ENCODE assay signal across 8 mouse cellular contexts in genomic region chr6:137734460-137734845, GRCm38 (mm10). TPM values are rescaled to one million over a fixed set of nuclear protein-coding genes. Genes with fewer than 3 reads are reported as not detected.
DNase-seq lines count a peak whose midpoint lies in the region; ATAC-seq and TF ChIP-seq lines count a peak whose summit lies in the region.

No protein-coding gene starts in this region.

- peaks cover 29% of the 10 kb centered on the region for H3K36me3 ChIP-seq in hindbrain, embryonic 10.5 days
- peaks cover 12% of the 10 kb centered on the region for H3K36me3 ChIP-seq in liver, embryonic 15.5 days (replicated peaks)
- H3K36me3 ChIP-seq in stomach, postnatal 0 days (ENCODE audit: control insufficient read depth, insufficient read depth, low read length), result 0 out of 2 replicates have a peak, but pooled peaks cover 3% of the 10 kb centered on the region

- no peaks in the 10 kb centered on the region for H3K9me3 ChIP-seq in hindbrain, embryonic 10.5 days
- H3K9me3 ChIP-seq in liver, embryonic 15.5 days (replicated peaks), result no peaks in the 10 kb centered on the region
- no peaks in the 10 kb centered on the region for H3K9me3 ChIP-seq in stomach, postnatal 0 days (ENCODE audit: control insufficient read depth, low read length)

- peak overlapping the region; percentile 94 for H3K27ac ChIP-seq in hindbrain, embryonic 10.5 days
- H3K27ac ChIP-seq in liver, embryonic 15.5 days (replicated peaks), result peak overlapping the region; percentile 88; the same call in 1 of the 2 replicates
- peak overlapping the region; percentile 18; the same call in 1 of the 2 replicates for H3K27ac ChIP-seq in stomach, postnatal 0 days (replicated peaks)

- WGBS in hindbrain, embryonic 10.5 days, result 6% methylated on average over 7 of the region's 7 CpGs
- WGBS in liver, embryonic 15.5 days (ENCODE audit: insufficient replicate concordance), result 1% methylated on average over 7 of the region's 7 CpGs
- 3% methylated on average over 7 of the region's 7 CpGs for WGBS in stomach, postnatal 0 days

- TF ChIP-seq EP300 in stomach, postnatal 0 days (optimal IDR thresholded peaks at IDR 0.05), result no peak

- H3K4me2 ChIP-seq in liver, embryonic 15.5 days, result peak overlapping the region; percentile 92
- H3K4me2 ChIP-seq in stomach, postnatal 0 days (replicated peaks; ENCODE audit: low read depth), result peak overlapping the region; percentile 75

- H3K27me3 ChIP-seq in hindbrain, embryonic 10.5 days (ENCODE audit: insufficient read depth, poor library complexity, severe bottlenecking), result peaks cover 8% of the 10 kb centered on the region; the same call in 1 of the 2 replicates
- H3K27me3 ChIP-seq in liver, embryonic 15.5 days, result peaks cover 12% of the 10 kb centered on the region
- H3K27me3 ChIP-seq in stomach, postnatal 0 days (ENCODE audit: control insufficient read depth, insufficient read depth, low read length), result no peaks in the 10 kb centered on the region

- DNase-seq in kidney, adult 18-20 months, result peak; percentile 8
- DNase-seq in kidney, postnatal 4 days, result no peak
- DNase-seq in cerebellum, adult 9-10 months, result peak; percentile 54
- no peak for DNase-seq in hindbrain, embryonic 10.5 days (ENCODE audit: low spot score)
- no peak for DNase-seq in stomach, postnatal 0 days (ENCODE audit: low spot score)
- DNase-seq in urinary bladder, adult 2 months (ENCODE audit: low spot score), result no peak
- DNase-seq in embryo, embryonic 10 days (ENCODE audit: low spot score), result no peak

- peaks cover 20% of the 10 kb centered on the region for H3K4me1 ChIP-seq in hindbrain, embryonic 10.5 days (replicated peaks)
- peaks cover 31% of the 10 kb centered on the region for H3K4me1 ChIP-seq in liver, embryonic 15.5 days (replicated peaks)
- peaks cover 6% of the 10 kb centered on the region; the same call in 1 of the 2 replicates for H3K4me1 ChIP-seq in stomach, postnatal 0 days (replicated peaks; ENCODE audit: control insufficient read depth, insufficient read depth)

- TF ChIP-seq CTCF in stomach, postnatal 0 days (IDR thresholded peaks at IDR 0.05; ENCODE audit: low read depth), result no peak

- H3K4me3 ChIP-seq in hindbrain, embryonic 10.5 days, result peak overlapping the region; percentile 94
- peak overlapping the region; percentile 94 for H3K4me3 ChIP-seq in liver, embryonic 15.5 days (replicated peaks)
- H3K4me3 ChIP-seq in stomach, postnatal 0 days (ENCODE audit: low read depth, low read length), result peak overlapping the region; percentile 91

- peak; percentile 26 for ATAC-seq in liver, embryonic 15.5 days (ENCODE audit: insufficient read depth)
- no peak for ATAC-seq in stomach, postnatal 0 days (ENCODE audit: low FRiP score, low TSS enrichment)

- peak overlapping the region; percentile 87 for H3K9ac ChIP-seq in liver, embryonic 15.5 days
- peak overlapping the region; percentile 43; the same call in 1 of the 2 replicates for H3K9ac ChIP-seq in stomach, postnatal 0 days (ENCODE audit: low read length)

RNA-seq across cellular contexts. Expression of gene Strap, which starts 0.4 kb away (rescaled TPM):
- polyA plus RNA-seq in hindbrain, embryonic 10.5 days (2016; fragmentation: Nextera tagmentation; extraction: Ambion mirVana), result 176 and 215 TPM in 2 replicates
- polyA plus RNA-seq in liver, embryonic 15.5 days (2015; fragmentation: Nextera tagmentation; extraction: Ambion mirVana), result 70.0 and 72.9 TPM in 2 replicates
- polyA plus RNA-seq in stomach, postnatal 0 days (2015; fragmentation: Nextera tagmentation; extraction: Ambion mirVana), result 74.9 and 77.7 TPM in 2 replicates
- 47.0 and 50.1 TPM in 2 replicates for polyA plus RNA-seq in urinary bladder, adult 2 months (2012; rRNA removed)

RNA-seq across cellular contexts. Expression of gene Dera, which starts 19.9 kb away (rescaled TPM):
- 67.0 and 72.0 TPM in 2 replicates for polyA plus RNA-seq in hindbrain, embryonic 10.5 days (2016; fragmentation: Nextera tagmentation; extraction: Ambion mirVana)
- polyA plus RNA-seq in liver, embryonic 15.5 days (2015; fragmentation: Nextera tagmentation; extraction: Ambion mirVana), result 39.9 and 41.0 TPM in 2 replicates
- polyA plus RNA-seq in stomach, postnatal 0 days (2015; fragmentation: Nextera tagmentation; extraction: Ambion mirVana), result 47.1 and 49.4 TPM in 2 replicates
- 12.7 and 14.2 TPM in 2 replicates for polyA plus RNA-seq in urinary bladder, adult 2 months (2012; rRNA removed)

Comparison
In these comparisons a context has a peak if more than half of its experiments do, and no peak if none do; other contexts are left out.
1. DNase-seq: peak in kidney, adult 18-20 months (single experiment) and cerebellum, adult 9-10 months (single experiment); none in kidney, postnatal 4 days (0 of 2), hindbrain, embryonic 10.5 days (single experiment), stomach, postnatal 0 days (single experiment), urinary bladder, adult 2 months (single experiment) and embryo, embryonic 10 days (single experiment).
2. H3K27ac ChIP-seq: peak in every context shown above with its lines; median percentile 94 in hindbrain, embryonic 10.5 days; 88 in liver, embryonic 15.5 days; 18 in stomach, postnatal 0 days.
3. Peak in every context shown above with its lines, with median percentiles within 50 percentile points of each other: H3K4me3 ChIP-seq.